Comparison of ENCODE assay signal across 14 mouse cellular contexts in genomic region chr11:4228463-4228862, GRCm38 (mm10). TPM values are rescaled to one million over a fixed set of nuclear protein-coding genes. Genes with fewer than 3 reads are reported as not detected.
DNase-seq lines count a peak whose midpoint lies in the region; ATAC-seq and TF ChIP-seq lines count a peak whose summit lies in the region.
"Had no signal": no experiment of that assay in that cellular context is flagged by ENCODE, and none has a peak within 500 bp of the region (broad histone marks: within the 10 kb centered on the region; RNA-seq: fewer than 3 reads in every experiment).

No protein-coding gene starts in this region.

- ATAC-seq in lung, postnatal 0 days: no peak
- ATAC-seq: forebrain, embryonic 14.5 days; inflammation-experienced regulatory T-cells, adult 6 months had no signal

- 22% methylated on average over 8 of the region's 8 CpGs for WGBS in lung, postnatal 0 days
- 2% methylated on average over 8 of the region's 8 CpGs for WGBS in cerebellum, adult 2 months

- H3K27me3 ChIP-seq in lung, postnatal 0 days (replicated peaks; ENCODE audit: insufficient read depth, low read length): no peaks in the 10 kb centered on the region
- H3K27me3 ChIP-seq in cerebellum, adult 2 months (ENCODE audit: control insufficient read depth, insufficient read depth, low read length): no peaks in the 10 kb centered on the region
- H3K27me3 ChIP-seq: neural tube, embryonic 13.5 days had no signal

- H3K9me3 ChIP-seq in lung, postnatal 0 days (ENCODE audit: low read length): no peaks in the 10 kb centered on the region
- H3K9me3 ChIP-seq: neural tube, embryonic 13.5 days had no signal

- H3K9ac ChIP-seq in lung, postnatal 0 days (replicated peaks; ENCODE audit: low read depth): no peak overlapping the region
- H3K9ac ChIP-seq: neural tube, embryonic 13.5 days had no signal

- TF ChIP-seq EP300 in lung, postnatal 0 days (IDR thresholded peaks at IDR 0.05): no peak

- no peak for TF ChIP-seq POLR2A in cerebellum, adult 2 months (IDR thresholded peaks at IDR 0.05; ENCODE audit: borderline replicate concordance, insufficient read depth, low read length)

- TF ChIP-seq CTCF in lung, postnatal 0 days (IDR thresholded peaks at IDR 0.05): no peak
- no peak for TF ChIP-seq CTCF in cerebellum, adult 2 months (IDR thresholded peaks at IDR 0.05; ENCODE audit: borderline replicate concordance, insufficient read depth, low read depth, low read length)

- H3K36me3 ChIP-seq in lung, postnatal 0 days (ENCODE audit: insufficient read depth, low read length): no peaks in the 10 kb centered on the region
- H3K36me3 ChIP-seq: neural tube, embryonic 13.5 days had no signal

- H3K4me1 ChIP-seq in lung, postnatal 0 days (ENCODE audit: insufficient read depth, low read depth, low read length): no peaks in the 10 kb centered on the region
- H3K4me1 ChIP-seq in cerebellum, adult 2 months (ENCODE audit: control insufficient read depth, insufficient read depth, low read length): peaks cover 9% of the 10 kb centered on the region

- H3K27ac ChIP-seq in lung, postnatal 0 days (ENCODE audit: low read length): no peak overlapping the region
- H3K27ac ChIP-seq in cerebellum, adult 2 months (ENCODE audit: insufficient read depth, low read length): no peak overlapping the region
- H3K27ac ChIP-seq: layer of hippocampus, adult 2 months; macrophage; neural tube, embryonic 13.5 days had no signal

- H3K4me2 ChIP-seq in lung, postnatal 0 days (replicated peaks; ENCODE audit: low read depth, low read length): no peak overlapping the region
- H3K4me2 ChIP-seq: neural tube, embryonic 13.5 days had no signal

- DNase-seq in heart, adult 18-20 months: peak; percentile 70 to 72
- DNase-seq in heart, adult 8-10 months (ENCODE audit: low spot score): no peak
- DNase-seq in lung, postnatal 0 days (ENCODE audit: low spot score): peak; percentile 44
- no peak for DNase-seq in lung, postnatal 25 days (ENCODE audit: low spot score)
- DNase-seq in cerebellum, adult 2 months: peak; percentile 84 to 91
- DNase-seq in gastrocnemius, postnatal 25 days: peak; percentile 73
- no peak for DNase-seq in embryo, embryonic 9.5 days (ENCODE audit: extremely low spot score)
- DNase-seq in lung, postnatal 14 days: no peak
- DNase-seq: thymus, adult 2 months had no signal

- H3K4me3 ChIP-seq in lung, postnatal 0 days (ENCODE audit: low read depth, low read length): no peak overlapping the region
- no peak overlapping the region for H3K4me3 ChIP-seq in cerebellum, adult 2 months (replicated peaks; ENCODE audit: insufficient read depth, low read depth, low read length)
- H3K4me3 ChIP-seq: layer of hippocampus, adult 2 months; neural tube, embryonic 13.5 days had no signal

RNA-seq across cellular contexts. Expression of gene Osm, which starts 7.8 kb away (rescaled TPM):
- under 1 TPM in 1 of 2 experiments, not detected in 1; 0.15 TPM for total RNA-seq in heart, adult 18-20 months (2021)
- total RNA-seq in heart, adult 8-10 months (2022): 1 to 10 TPM in 1 of 4 experiments, not detected in 3; 1.6 TPM
- 0.69 and 1.3 TPM in 2 replicates for polyA plus RNA-seq in lung, postnatal 0 days (2015; fragmentation: Nextera tagmentation; extraction: Ambion mirVana)
- 0.03 TPM in 1 of 2 replicates, not detected in the other for polyA plus RNA-seq in cerebellum, adult 2 months (2012; rRNA removed)
- total RNA-seq in gastrocnemius, postnatal 25 days (2021): not detected
- polyA plus RNA-seq: neural tube, embryonic 13.5 days had no signal

RNA-seq across cellular contexts. Expression of gene Castor1, which starts 10.4 kb away (rescaled TPM):
- total RNA-seq in heart, adult 18-20 months (2021): 1 to 10 TPM; 5.7 to 5.9 TPM
- 1 to 10 TPM; 3.5 to 6.9 (median 4.8) TPM for total RNA-seq in heart, adult 8-10 months (2022)
- polyA plus RNA-seq in lung, postnatal 0 days (2015; fragmentation: Nextera tagmentation; extraction: Ambion mirVana): 16.5 and 17.8 TPM in 2 replicates
- 5.1 and 5.6 TPM in 2 replicates for polyA plus RNA-seq in cerebellum, adult 2 months (2012; rRNA removed)
- total RNA-seq in gastrocnemius, postnatal 25 days (2021): 1 to 10 TPM; 1.8 to 4.4 TPM

RNA-seq across cellular contexts. Expression of gene Lif, which starts 28.9 kb away (rescaled TPM):
- total RNA-seq in heart, adult 18-20 months (2021): under 1 TPM; 0.10 TPM
- 1 to 10 TPM in 1 of 4 experiments, under 1 TPM in 3; 0.19 to 1.3 (median 0.38) TPM for total RNA-seq in heart, adult 8-10 months (2022)
- polyA plus RNA-seq in lung, postnatal 0 days (2015; fragmentation: Nextera tagmentation; extraction: Ambion mirVana): 0.57 and 0.94 TPM in 2 replicates
- polyA plus RNA-seq in cerebellum, adult 2 months (2012; rRNA removed): 0.15 and 0.41 TPM in 2 replicates
- under 1 TPM; 0.26 to 0.43 TPM for total RNA-seq in gastrocnemius, postnatal 25 days (2021)
- polyA plus RNA-seq: forebrain, embryonic 14.5 days; neural tube, embryonic 13.5 days had no signal

RNA-seq across cellular contexts. Expression of gene Tbc1d10a, which starts 41.9 kb away (rescaled TPM):
- 10 to 100 TPM; 11.5 to 11.9 TPM for total RNA-seq in heart, adult 18-20 months (2021)
- total RNA-seq in heart, adult 8-10 months (2022): 1 to 10 TPM; 7.6 to 9.2 (median 8.2) TPM
- polyA plus RNA-seq in lung, postnatal 0 days (2015; fragmentation: Nextera tagmentation; extraction: Ambion mirVana): 41.7 and 43.8 TPM in 2 replicates
- 33.3 and 34.1 TPM in 2 replicates for polyA plus RNA-seq in cerebellum, adult 2 months (2012; rRNA removed)
- total RNA-seq in gastrocnemius, postnatal 25 days (2021): 1 to 10 TPM; 3.8 to 4.3 TPM

Comparison
In these comparisons a context has a peak if more than half of its experiments do, and no peak if none do; other contexts are left out.
1. DNase-seq: peak in heart, adult 18-20 months (2 of 2), lung, postnatal 0 days (single experiment), cerebellum, adult 2 months (2 of 2) and gastrocnemius, postnatal 25 days (single experiment); none in heart, adult 8-10 months (single experiment), lung, postnatal 25 days (single experiment), embryo, embryonic 9.5 days (single experiment) and lung, postnatal 14 days (single experiment).